Mouse (Mus musculus) embryonic facial prominence, embryonic 14.5 days (tissue): Measurements from ENCODE around the gene Specc1. TPM values are rescaled to one million over a fixed set of nuclear protein-coding genes. Genes with fewer than 3 reads are reported as not detected.

Experiments
- ATAC-seq: fragments of 200-750 bp; cut with Nextera tagmentation; 2 replicates; pipeline ENCODE4 v1.8.0; 2017; ENCODE audit warnings: low read depth, moderate number of reproducible peaks, moderate TSS enrichment
- DNase-seq: peaks from one replicate; pipeline ENCODE4 v3.0.0-alpha.2; 2015; ENCODE audit warnings: low spot score
- H3K27ac ChIP-seq: fragments of 300-500 bp; sonication (generic); replicated peaks from 2 replicates; pipeline ENCODE4 v1.5.1; 2014; ENCODE audit warnings: low read depth, mild to moderate bottlenecking, low read length, moderate library complexity
- H3K27me3 ChIP-seq: fragments of 300-500 bp; sonication (generic); replicated peaks from 2 replicates; pipeline ENCODE4 v1.6.1; 2014; ENCODE audit warnings: low read length; ENCODE audit not compliant: control insufficient read depth, insufficient read depth
- H3K36me3 ChIP-seq: fragments of 300-500 bp; sonication (generic); 2 replicates; pipeline ENCODE4 v1.6.1; 2014; ENCODE audit warnings: low read length, mixed read lengths; ENCODE audit not compliant: control insufficient read depth, insufficient read depth
- H3K4me1 ChIP-seq: fragments of 300-500 bp; sonication (generic); 2 replicates; pipeline ENCODE4 v1.6.1; 2014; ENCODE audit warnings: antibody characterized with exemption, low read length; ENCODE audit not compliant: control insufficient read depth, insufficient read depth
- H3K4me2 ChIP-seq: fragments of 300-500 bp; sonication (generic); 2 replicates; pipeline ENCODE4 v1.6.1; 2014; ENCODE audit warnings: low read depth, mild to moderate bottlenecking, low read length, moderate library complexity, mixed read lengths
- H3K4me3 ChIP-seq: fragments of 300-500 bp; sonication (generic); 2 replicates; pipeline ENCODE4 v1.5.1; 2014; ENCODE audit warnings: low read depth, mild to moderate bottlenecking, low read length
- H3K9ac ChIP-seq: fragments of 300-500 bp; sonication (generic); 2 replicates; pipeline ENCODE4 v1.6.1; 2014; ENCODE audit warnings: low read depth, mild to moderate bottlenecking, low read length, moderate library complexity, mixed read lengths
- H3K9me3 ChIP-seq: fragments of 300-500 bp; sonication (generic); 2 replicates; pipeline ENCODE4 v1.6.1; 2016; ENCODE audit warnings: low read length; ENCODE audit not compliant: control insufficient read depth
- WGBS: fragments of 180-500 bp; shearing (Covaris S2); extraction: QIAGEN DNeasy Blood & Tissue Kit; methylation state at CpG from one replicate; pipeline ENCODE4 v1.1.7; 2014; 5-methylcytosine and 5-hydroxymethylcytosine counted together
- polyA plus RNA-seq: library from polyadenylated mRNA; unstranded; fragments of >200 nt; fragmentation: Nextera tagmentation; extraction: Ambion mirVana; gene quantifications from 2 replicates; pipeline ENCODE4 v1.2.1, GENCODE M21; 2014

Gene Specc1
- polyA plus RNA-seq, 1 experiment from 2014 or later, result 13.5 TPM

DNA sequence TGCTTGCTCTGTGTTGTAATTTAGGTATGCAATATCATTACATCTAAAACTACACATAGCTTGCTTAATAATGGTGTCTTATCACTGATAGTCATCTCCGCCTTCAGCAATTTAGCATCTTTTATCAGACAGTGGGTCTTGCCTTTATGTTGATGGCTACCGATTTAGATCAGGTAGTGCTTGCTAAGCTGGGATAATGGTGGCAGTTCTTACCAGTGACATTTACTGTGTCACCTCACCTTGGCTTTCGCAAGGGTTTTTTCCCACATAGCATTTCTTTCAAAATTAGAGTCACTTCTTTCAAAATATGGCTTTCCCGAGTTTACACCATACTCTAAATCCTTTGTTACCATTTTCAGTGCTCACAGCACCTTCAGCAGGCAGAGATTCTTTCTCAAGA lies 196.5 kb downstream of the Specc1 start:
- Histone ChIP-seq H3K27ac (no peak overlapping the region), H3K4me3 (no peak overlapping the region), H3K27me3 (no peaks in the 10 kb centered on the region), H3K36me3 (0 out of 2 replicates have a peak, but pooled peaks cover 3% of the 10 kb centered on the region), H3K4me1 (no peaks in the 10 kb centered on the region), H3K9me3 (no peaks in the 10 kb centered on the region), H3K9ac (no peak overlapping the region), H3K4me2 (no peak overlapping the region)
- WGBS, result 87% methylated on average over 4 of the region's 4 CpGs
- DNase-seq, result no peak
- ATAC-seq, result no peak

DNA sequence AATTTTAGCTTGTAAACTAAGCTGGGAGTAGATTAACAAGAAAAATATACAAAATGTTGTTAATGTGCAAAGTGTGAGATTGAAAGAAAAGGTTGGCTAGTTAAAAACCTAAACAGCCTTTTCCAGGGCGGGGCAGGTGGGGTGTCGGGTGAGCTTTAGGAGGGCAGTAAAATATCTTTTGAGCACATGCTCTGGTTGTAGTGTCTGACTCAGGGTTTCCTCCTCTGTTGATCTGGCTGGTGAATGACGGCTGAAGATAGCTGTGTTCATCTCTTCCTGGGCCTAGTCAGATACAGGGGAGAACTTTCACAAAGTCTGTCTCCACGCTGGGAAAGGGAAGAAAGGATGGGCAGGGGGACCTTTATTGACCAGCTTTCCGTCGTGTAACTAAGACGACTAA lies 203.2 kb downstream of the Specc1 start:
- Histone ChIP-seq H3K9me3 (no peaks in the 10 kb centered on the region), H3K9ac (no peak overlapping the region), H3K4me3 (no peak overlapping the region), H3K27me3 (no peaks in the 10 kb centered on the region), H3K27ac (no peak overlapping the region), H3K4me2 (no peak overlapping the region), H3K4me1 (no peaks in the 10 kb centered on the region), H3K36me3 (0 out of 2 replicates have a peak, but pooled peaks cover 3% of the 10 kb centered on the region)
- 93% methylated on average over 7 of the region's 7 CpGs for WGBS
- ATAC-seq (no peak), DNase-seq (no peak)

DNA sequence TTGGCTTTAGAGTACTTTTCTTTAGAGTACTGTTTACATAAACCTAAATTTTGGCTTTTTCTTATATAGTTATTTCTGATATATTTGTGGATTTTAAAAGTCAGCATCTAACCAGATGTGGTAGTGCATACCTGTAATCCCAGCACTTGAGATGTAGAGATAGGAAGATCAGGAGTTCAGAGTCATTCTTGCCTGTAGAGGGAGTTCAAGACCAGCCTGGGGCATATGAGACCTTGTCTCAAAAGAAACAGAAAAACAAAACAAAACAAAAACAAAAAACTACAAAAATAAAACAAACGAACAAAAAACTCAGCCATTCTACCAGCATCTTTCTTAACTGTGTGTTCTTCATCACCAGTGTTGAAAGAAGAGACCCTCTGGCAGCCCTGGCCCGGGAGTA lies 204.9 kb downstream of the Specc1 start:
- Histone ChIP-seq H3K9me3 (no peaks in the 10 kb centered on the region), H3K4me3 (no peak overlapping the region), H3K27me3 (no peaks in the 10 kb centered on the region), H3K4me2 (no peak overlapping the region), H3K4me1 (no peaks in the 10 kb centered on the region), H3K36me3 (0 out of 2 replicates have a peak, but pooled peaks cover 3% of the 10 kb centered on the region), H3K9ac (no peak overlapping the region), H3K27ac (no peak overlapping the region)
- no peak for ATAC-seq
- no peak for DNase-seq
- 83% methylated on average over 2 of the region's 2 CpGs for WGBS

DNA sequence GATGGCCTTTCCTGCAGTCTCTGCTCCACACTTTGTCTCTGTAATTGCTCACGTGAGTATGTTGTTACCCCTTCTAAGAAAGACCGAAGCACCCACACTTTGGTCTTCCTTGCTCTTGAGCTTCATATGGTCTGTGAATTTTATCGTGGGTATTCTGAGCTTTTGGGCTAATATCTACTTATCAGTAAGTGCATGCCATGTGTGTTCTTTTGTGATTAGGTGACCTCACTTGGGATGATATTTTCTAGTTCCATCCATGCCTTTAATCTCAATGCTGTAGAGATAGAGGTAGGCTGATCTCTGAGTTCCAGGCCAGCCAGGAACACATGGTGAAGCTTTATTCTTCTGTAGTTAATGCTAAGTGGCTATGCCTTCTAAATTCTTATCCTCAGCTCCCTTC lies 207.8 kb downstream of the Specc1 start:
- DNase-seq, result no peak
- no peaks in the 10 kb centered on the region for H3K9me3 ChIP-seq

DNA sequence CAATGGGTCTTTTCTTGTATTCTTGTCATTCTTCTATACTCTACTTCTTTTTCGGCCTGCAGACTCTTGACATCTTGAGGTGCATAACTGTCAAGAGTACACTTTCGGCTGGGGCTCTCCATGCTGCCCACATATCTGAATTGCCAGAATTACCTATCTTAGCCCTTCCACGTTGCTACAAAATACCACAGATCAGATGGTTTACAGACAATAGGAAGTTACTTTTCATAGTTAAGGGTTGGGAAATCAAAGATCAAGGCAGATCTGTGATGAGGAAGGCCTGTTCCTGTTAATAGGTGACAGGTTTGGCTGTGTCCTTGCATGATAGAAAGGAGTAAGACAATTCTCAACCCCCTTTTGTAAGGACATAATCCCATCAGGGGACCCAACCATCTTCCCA lies 209.9 kb downstream of the Specc1 start:
- DNase-seq, result no peak
- Histone ChIP-seq H3K36me3 (no peaks in the 10 kb centered on the region), H3K4me3 (no peak overlapping the region), H3K9ac (no peak overlapping the region), H3K4me2 (no peak overlapping the region), H3K27me3 (no peaks in the 10 kb centered on the region), H3K27ac (no peak overlapping the region), H3K4me1 (no peaks in the 10 kb centered on the region), H3K9me3 (no peaks in the 10 kb centered on the region)
- 74% methylated on average over 3 of the region's 3 CpGs for WGBS
- no peak for ATAC-seq

More for the DNA sequence above, 207.8 kb downstream of the Specc1 start:
- Histone ChIP-seq H3K36me3 (no peaks in the 10 kb centered on the region), H3K4me1 (no peaks in the 10 kb centered on the region), H3K27me3 (no peaks in the 10 kb centered on the region), H3K27ac (no peak overlapping the region), H3K4me3 (no peak overlapping the region), H3K9ac (no peak overlapping the region), H3K4me2 (no peak overlapping the region)
- no peak for ATAC-seq
- WGBS, result 97% methylated on average over 3 of the region's 3 CpGs

DNA sequence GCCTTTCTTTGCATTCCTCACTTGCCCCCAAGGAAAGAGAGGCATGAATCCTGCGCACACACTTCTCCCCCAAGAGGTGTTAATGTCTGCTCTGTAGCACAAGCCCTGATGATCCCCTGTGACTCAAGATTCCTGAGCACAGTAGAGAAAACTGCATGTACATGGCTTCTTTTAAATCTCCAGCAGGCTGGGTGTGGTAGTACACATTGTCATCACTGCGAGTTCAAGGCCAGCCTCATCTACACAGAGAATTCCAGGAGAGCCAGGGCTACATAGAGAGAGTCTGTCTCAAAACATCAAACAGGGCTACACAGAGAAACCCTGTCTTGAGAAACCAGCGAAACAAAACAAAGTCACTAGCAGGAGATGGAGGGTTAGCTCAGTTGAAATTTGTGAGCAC lies 211.6 kb downstream of the Specc1 start:
- Histone ChIP-seq H3K4me1 (no peaks in the 10 kb centered on the region), H3K4me2 (no peak overlapping the region), H3K27ac (no peak overlapping the region), H3K9ac (no peak overlapping the region), H3K36me3 (no peaks in the 10 kb centered on the region), H3K9me3 (no peaks in the 10 kb centered on the region), H3K27me3 (no peaks in the 10 kb centered on the region), H3K4me3 (no peak overlapping the region)
- DNase-seq (no peak), ATAC-seq (no peak)
- WGBS, result 82% methylated on average over 3 of the region's 3 CpGs

DNA sequence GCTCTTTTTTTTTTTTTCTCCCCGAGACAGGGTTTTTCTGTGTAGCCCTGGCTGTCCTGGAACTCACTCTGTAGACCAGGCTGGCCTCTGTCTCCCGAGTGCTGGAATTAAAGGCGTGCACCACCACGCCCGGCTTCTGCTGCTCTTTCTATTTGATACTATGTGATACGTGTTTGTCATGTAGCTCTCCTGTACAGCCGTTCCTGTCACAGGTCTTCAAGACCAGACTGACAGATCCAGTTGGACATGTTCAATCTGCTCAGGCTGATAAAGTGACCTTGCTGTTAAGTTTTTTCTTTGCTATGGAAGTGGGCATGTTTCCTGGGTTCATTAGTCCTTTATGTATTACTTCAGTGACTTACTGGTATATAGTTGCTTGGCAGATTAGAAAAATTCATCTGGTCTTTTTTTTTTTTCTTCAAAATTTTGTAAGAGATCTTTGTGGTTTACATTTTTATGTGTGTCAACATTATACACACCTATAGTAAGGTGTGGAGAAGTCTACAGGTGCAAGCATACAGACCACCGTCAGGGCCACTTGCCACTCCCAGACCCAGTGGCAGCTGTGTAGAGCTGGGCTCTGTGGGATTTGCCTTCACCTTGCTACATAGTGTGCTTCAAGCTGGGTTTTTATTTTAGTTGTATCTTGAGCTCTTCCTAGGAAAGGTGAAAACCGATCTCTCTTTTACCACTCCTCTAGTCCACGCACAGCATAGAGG lies 221.0 kb downstream of the Specc1 start:
- no peak overlapping the region for H3K9ac ChIP-seq
- no peak overlapping the region for H3K4me3 ChIP-seq
- WGBS, result 87% methylated on average over 10 of the region's 10 CpGs
- no peak overlapping the region for H3K4me2 ChIP-seq
- H3K9me3 ChIP-seq, result no peaks in the 10 kb centered on the region
- H3K27me3 ChIP-seq, result no peaks in the 10 kb centered on the region
- ATAC-seq, result no peak
- no peaks in the 10 kb centered on the region for H3K4me1 ChIP-seq
- no peak for DNase-seq
- H3K27ac ChIP-seq, result no peak overlapping the region
- no peaks in the 10 kb centered on the region for H3K36me3 ChIP-seq

DNA sequence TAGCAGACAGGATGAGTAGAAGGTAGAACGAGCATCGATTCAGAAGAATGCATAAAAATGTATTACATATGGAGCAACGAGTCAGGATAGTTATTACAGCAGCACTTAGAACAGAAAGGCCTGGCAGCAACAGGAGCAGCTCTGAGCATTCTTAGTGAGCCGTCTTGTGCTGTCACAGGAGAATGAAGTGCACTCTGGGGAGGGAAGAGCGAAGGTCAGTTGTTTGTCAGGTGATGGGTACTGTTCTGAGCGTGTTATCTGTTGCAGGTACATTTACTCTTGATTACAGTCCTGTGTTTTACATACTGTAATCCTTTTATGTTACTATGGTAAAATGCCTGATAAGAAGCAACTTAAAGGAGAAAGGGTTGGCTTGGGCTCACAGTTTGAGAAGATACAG lies 224.2 kb downstream of the Specc1 start:
- WGBS, result 90% methylated on average over 6 of the region's 6 CpGs
- H3K9me3 ChIP-seq, result no peaks in the 10 kb centered on the region
- H3K27me3 ChIP-seq, result no peaks in the 10 kb centered on the region
- no peak overlapping the region for H3K27ac ChIP-seq
- ATAC-seq (no peak), DNase-seq (no peak)
- H3K4me1 ChIP-seq, result no peaks in the 10 kb centered on the region
- no peak overlapping the region for H3K9ac ChIP-seq
- H3K36me3 ChIP-seq, result no peaks in the 10 kb centered on the region
- no peak overlapping the region for H3K4me2 ChIP-seq
- no peak overlapping the region for H3K4me3 ChIP-seq

DNA sequence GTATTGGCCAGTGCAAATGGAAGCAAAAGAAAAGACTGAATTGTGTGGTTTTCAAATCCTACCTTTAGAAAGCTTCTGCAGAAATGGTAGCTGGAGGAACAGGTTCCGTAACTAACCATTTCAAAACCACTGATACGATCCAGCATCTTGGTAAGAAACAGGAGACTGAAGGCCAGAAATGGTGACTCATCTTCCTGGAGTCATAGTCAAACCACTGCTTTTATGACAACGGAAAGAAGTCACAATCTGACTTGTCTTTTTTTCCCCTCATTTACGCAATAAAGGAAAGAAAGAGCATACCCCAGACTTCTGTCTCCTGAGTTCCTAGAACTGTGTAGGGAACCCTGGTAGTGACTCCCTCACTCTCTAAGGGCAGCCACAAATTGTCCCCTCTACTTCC lies 228.3 kb downstream of the Specc1 start:
- Histone ChIP-seq H3K9ac (no peak overlapping the region), H3K4me3 (no peak overlapping the region), H3K4me1 (no peaks in the 10 kb centered on the region), H3K36me3 (no peaks in the 10 kb centered on the region), H3K9me3 (no peaks in the 10 kb centered on the region), H3K4me2 (no peak overlapping the region), H3K27ac (no peak overlapping the region), H3K27me3 (no peaks in the 10 kb centered on the region)
- WGBS, result 85% methylated on average over 4 of the region's 4 CpGs
- ATAC-seq, result no peak
- no peak for DNase-seq
